Mouse (Mus musculus): Measurements from ENCODE around the gene Kpna4. TPM values are rescaled to one million over a fixed set of nuclear protein-coding genes. Genes with fewer than 3 reads are reported as not detected.
A peak's percentile ranks its signal among the peaks of the same experiment; 100 is the strongest.
"Not testable (repeated sequence)": the region's sequence is repeated elsewhere in the genome, so short reads cannot be mapped to it uniquely, and the experiment has no call there.

Kpna4 gene
- polyA plus RNA-seq, 1 experiment from 2014 or later = 31.8 TPM

DNA sequence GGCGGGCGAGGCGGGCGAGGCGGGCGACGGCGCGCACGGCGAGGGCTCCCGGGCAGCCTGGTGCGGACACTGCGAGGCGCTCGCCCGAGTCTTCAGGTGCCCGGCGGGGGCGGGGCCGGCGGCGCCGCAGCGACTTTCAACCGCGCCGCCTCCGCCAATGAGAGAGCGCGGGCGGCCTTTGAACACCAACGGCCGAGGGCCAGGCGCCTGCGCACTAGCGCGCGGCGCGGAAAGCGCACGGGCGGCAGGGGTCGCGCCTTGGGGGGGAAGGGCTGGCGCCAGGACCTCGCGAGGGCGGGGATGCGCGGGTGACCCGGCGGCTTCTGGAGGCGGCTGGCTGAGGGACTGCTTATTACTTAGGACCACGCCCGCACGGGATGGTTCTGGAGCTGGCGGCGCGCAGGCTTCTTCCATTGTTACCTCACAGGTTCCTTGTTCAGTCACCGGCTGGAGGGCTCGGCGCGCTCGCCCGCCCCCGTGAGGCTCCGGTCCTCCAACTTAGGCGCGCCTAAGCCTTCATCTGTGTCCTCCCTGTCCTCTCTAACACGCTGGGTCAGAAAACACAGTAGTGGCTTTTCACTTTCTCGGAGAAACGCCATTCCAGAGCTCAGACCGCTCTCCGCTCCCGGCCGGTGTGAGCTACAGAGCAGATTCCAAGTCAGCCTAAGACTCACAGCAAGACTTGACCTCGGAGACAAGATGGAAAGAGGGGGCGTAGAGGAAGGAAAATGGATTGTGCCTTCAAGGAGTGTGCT, 82.1 kb downstream of the Kpna4 start, which contains the start of gene Trim59:
TSS of gene Trim59 (minus strand) at position 111 of the 755 bp plus-strand sequence.
- H3K4me2 ChIP-seq = peak within 1 kb of the TSS; percentile 76
- under 1% methylated on average over 79 of the region's 80 CpGs for WGBS
- H3K27me3 ChIP-seq = no peaks in the 10 kb centered on the region
- peak within 1 kb of the TSS; percentile 92 for H3K27ac ChIP-seq
- peak within 1 kb of the TSS; percentile 90 for H3K9ac ChIP-seq
- peak; percentile 93 for ATAC-seq (ENCODE audit: insufficient number of reproducible peaks, insufficient read depth, low FRiP score, low TSS enrichment, low read depth)
- H3K4me3 ChIP-seq = peak within 1 kb of the TSS; percentile 86
- peaks cover 20% of the 10 kb centered on the region for H3K4me1 ChIP-seq
- H3K9me3 ChIP-seq = no peaks in the 10 kb centered on the region
- peaks cover 4% of the 10 kb centered on the region for H3K36me3 ChIP-seq

DNA sequence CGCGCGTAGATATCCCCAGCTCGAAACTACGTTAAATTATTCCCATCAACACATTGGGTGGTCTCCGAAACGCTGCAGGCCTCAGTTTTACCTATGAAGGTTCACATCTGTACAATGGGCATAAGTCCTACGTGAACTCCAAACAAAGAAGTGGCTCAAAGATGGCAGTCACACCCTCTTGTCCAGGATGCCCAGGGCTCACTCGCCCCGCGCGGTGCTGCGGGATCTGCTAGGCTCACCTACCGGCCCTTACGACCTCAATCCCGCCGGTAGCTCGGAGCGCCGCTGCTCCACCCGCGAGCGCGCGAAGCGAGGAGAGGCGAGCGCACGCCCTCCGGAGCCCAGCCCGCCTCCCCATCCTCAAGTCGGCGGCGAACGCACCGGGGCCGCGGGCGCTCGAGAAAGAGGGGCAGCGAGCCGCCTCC, 82.7 kb downstream of the Kpna4 start:
- Histone ChIP-seq H3K9me3 (no peaks in the 10 kb centered on the region), H3K27me3 (no peaks in the 10 kb centered on the region), H3K9ac (peak overlapping the region; percentile 90), H3K4me3 (peak overlapping the region; percentile 86), H3K4me2 (peak overlapping the region; percentile 76), H3K36me3 (peaks cover 10% of the 10 kb centered on the region), H3K4me1 (peaks cover 20% of the 10 kb centered on the region), H3K27ac (peak overlapping the region; percentile 92)
- ATAC-seq (ENCODE audit: insufficient number of reproducible peaks, insufficient read depth, low FRiP score, low TSS enrichment, low read depth) = peak; percentile 54
- WGBS = under 1% methylated on average over 39 of the region's 42 CpGs

DNA sequence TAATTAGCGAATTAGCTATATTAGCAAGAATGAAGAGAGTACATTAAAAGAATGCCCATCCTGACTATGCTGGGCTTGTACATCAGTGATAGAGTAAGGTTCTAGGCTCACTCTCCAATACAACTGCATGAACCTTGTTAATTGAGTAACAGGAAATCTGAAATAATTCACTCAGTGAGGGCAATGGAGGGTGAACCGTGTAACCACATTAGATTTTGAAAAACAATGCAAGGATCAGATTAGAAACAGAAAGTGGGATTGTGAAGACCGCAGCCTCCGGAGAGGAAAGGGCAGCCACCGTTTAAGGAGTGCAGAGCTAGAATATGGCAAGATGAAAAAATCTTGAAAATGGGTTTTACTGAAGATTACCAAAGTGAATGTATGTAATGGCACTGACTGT, 85.6 kb downstream of the Kpna4 start:
- Histone ChIP-seq H3K4me1 (peaks cover 20% of the 10 kb centered on the region), H3K4me2 (peak overlapping the region; percentile 47), H3K27ac (no peak overlapping the region), H3K4me3 (peak overlapping the region; percentile 25), H3K27me3 (no peaks in the 10 kb centered on the region), H3K9me3 (no peaks in the 10 kb centered on the region), H3K9ac (no peak overlapping the region), H3K36me3 (peaks cover 14% of the 10 kb centered on the region)
- WGBS = 44% methylated on average over 5 of the region's 5 CpGs
- no peak for ATAC-seq (ENCODE audit: insufficient number of reproducible peaks, insufficient read depth, low FRiP score, low TSS enrichment, low read depth)

DNA sequence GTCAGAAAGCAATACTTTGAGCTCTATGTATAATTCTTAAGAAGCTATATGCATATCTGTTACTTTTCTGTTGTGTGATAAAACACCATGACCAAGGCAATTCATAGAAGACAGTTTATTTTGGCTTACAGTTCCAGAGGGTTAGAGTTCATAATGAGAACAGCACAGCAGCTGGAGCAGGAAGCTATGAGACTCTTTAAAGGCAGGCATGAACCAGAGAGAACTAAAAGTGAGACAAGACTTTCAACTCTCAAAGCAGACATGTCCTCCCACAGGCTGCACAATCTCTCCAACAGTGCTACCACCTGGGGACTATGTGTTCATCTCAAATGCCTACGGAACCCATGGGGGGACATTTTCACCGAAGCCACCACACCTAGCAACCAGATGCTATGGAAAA, 86.8 kb downstream of the Kpna4 start:
- WGBS = 96% methylated on average over 2 of the region's 2 CpGs
- Histone ChIP-seq H3K27me3 (no peaks in the 10 kb centered on the region), H3K36me3 (peaks cover 18% of the 10 kb centered on the region), H3K9me3 (no peaks in the 10 kb centered on the region), H3K4me1 (peaks cover 11% of the 10 kb centered on the region), H3K27ac (no peak overlapping the region), H3K4me2 (peak overlapping the region; percentile 47), H3K4me3 (peak overlapping the region; percentile 12), H3K9ac (no peak overlapping the region)
- ATAC-seq (ENCODE audit: insufficient number of reproducible peaks, insufficient read depth, low FRiP score, low TSS enrichment, low read depth) = no peak

DNA sequence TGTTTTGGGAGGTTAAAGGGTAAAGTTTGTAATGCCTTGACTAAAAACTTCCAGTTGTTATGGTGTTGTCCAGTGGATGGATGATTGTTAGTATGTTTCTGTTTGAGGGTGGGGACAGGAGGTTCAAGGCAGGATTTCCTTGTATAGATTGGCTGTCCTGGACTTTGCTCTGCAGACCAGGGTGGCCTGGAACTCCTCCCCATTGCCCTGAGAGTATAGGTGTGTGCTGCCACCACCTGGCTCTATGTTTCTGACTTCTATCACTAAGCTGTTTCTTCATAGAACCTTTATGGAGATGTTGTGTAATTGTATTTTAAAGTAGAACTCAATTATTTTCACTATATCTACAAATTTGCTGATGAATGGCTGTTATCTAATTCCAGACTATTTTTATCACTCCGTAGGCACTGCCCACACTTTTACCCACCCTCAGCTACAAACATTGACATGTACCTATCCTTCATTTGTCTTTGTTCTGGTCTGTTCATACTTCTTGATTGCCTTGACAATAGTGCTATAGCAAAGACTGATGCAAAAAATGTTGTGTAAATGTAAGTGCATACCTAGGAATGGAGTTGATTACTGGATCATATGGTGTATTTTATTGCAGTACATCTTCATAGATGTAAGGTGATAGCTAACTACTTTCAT, 100.7 kb downstream of the Kpna4 start:
- Histone ChIP-seq H3K9ac (no peak overlapping the region), H3K27ac (no peak overlapping the region), H3K27me3 (no peaks in the 10 kb centered on the region), H3K4me2 (no peak overlapping the region), H3K36me3 (peaks cover 70% of the 10 kb centered on the region), H3K4me3 (no peak overlapping the region), H3K9me3 (no peaks in the 10 kb centered on the region), H3K4me1 (no peaks in the 10 kb centered on the region)
- no peak for ATAC-seq (ENCODE audit: insufficient number of reproducible peaks, insufficient read depth, low FRiP score, low TSS enrichment, low read depth)
- 96% methylated on average over 1 of the region's 1 CpGs for WGBS

DNA sequence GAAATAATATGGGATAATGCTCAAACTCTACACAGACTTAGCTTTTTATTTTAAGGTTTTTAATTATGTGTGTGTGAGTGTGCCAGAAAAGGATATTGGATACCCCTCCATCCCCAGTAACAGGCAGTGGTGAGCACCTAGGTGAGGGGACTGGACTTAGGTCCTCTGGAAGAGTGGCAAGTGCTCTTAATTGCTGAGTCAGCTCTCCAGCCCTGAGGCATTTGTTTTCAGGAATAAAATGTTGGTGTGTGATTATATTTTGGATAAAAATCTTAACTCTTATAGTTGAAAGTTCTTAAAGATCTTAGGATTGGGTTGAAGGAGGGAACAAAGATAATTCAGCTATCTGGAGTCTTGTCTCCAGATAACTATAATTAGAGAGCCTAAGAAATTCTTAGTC, 106.1 kb downstream of the Kpna4 start:
- Histone ChIP-seq H3K4me1 (no peaks in the 10 kb centered on the region), H3K27ac (no peak overlapping the region), H3K9ac (no peak overlapping the region), H3K36me3 (peaks cover 63% of the 10 kb centered on the region), H3K27me3 (no peaks in the 10 kb centered on the region), H3K4me3 (no peak overlapping the region), H3K4me2 (no peak overlapping the region), H3K9me3 (no peaks in the 10 kb centered on the region)
- ATAC-seq (ENCODE audit: insufficient number of reproducible peaks, insufficient read depth, low FRiP score, low TSS enrichment, low read depth) = no peak

DNA sequence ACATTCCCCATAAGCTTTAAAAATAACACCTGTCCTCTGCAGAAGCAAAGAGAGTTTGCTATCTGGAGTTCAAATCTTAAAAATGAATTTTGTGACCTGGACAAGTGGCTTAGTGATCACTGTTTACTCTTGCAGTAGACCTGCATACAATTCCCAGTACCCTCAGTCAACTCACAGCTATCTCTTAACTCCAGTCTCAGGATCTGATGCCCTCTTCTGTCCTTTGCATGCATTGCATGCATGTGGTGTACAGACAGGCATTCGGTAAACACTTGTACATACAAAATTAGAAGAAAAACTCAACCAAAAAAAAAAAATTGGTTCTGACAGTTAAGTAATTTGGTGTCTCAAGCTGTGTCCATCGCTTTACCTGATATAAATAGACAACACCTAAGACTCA, 106.6 kb downstream of the Kpna4 start:
- Histone ChIP-seq H3K9me3 (no peaks in the 10 kb centered on the region), H3K27me3 (no peaks in the 10 kb centered on the region), H3K36me3 (peaks cover 58% of the 10 kb centered on the region), H3K4me3 (no peak overlapping the region), H3K4me2 (no peak overlapping the region), H3K9ac (no peak overlapping the region), H3K27ac (no peak overlapping the region), H3K4me1 (no peaks in the 10 kb centered on the region)
- WGBS = 89% methylated on average over 2 of the region's 2 CpGs
- ATAC-seq (ENCODE audit: insufficient number of reproducible peaks, insufficient read depth, low FRiP score, low TSS enrichment, low read depth) = no peak

DNA sequence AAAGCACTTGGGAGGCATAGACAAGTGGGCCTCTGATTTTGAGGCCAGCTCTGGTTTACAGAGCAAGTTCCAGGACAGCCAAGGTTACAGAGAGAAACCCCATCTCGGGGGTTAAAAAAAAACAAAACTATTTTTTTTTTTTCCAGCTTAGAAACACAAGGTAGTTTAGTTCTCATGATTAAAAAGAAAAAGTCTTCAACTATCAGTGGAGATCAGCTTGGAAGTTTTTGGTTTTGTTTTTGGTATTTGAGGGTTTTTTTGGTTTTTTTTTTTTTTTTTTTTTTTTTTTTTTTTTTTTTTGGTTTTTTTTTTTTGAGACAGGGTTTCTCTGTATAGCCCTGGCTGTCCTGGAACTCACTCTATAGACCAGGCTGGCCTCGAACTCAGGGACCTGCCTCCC, 108.3 kb downstream of the Kpna4 start:
- H3K9me3 ChIP-seq; H3K9ac ChIP-seq; H3K4me3 ChIP-seq; H3K27ac ChIP-seq; H3K27me3 ChIP-seq; ATAC-seq (ENCODE audit: insufficient number of reproducible peaks, insufficient read depth, low FRiP score, low TSS enrichment, low read depth); H3K4me1 ChIP-seq; H3K4me2 ChIP-seq: not testable (repeated sequence)
- 96% methylated on average over 2 of the region's 2 CpGs for whole genome bisulfite sequencing
- H3K36me3 ChIP-seq = peaks cover 49% of the 10 kb centered on the region

DNA sequence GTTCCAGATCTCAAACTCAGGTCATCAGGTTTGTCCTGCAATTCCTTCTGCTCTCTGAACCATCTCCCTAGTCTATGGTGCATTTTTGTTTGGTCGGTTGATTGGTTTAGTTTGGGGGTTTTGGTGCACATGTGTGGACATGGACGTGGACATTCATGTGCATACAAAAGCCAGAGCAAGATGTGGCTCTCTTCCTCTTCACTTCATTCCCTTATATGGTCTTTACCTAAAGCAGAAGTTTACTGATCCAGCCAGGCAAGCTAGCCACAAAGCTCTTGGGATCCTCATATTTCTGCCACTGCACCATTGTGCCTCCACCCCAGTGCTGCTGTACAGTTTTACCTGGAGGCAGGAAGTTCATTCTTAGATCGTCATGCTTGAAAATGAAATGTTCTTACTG, 109.7 kb downstream of the Kpna4 start:
- Histone ChIP-seq H3K4me1 (no peaks in the 10 kb centered on the region), H3K9me3 (no peaks in the 10 kb centered on the region), H3K27me3 (no peaks in the 10 kb centered on the region), H3K4me2 (no peak overlapping the region), H3K27ac (no peak overlapping the region), H3K36me3 (peaks cover 50% of the 10 kb centered on the region), H3K4me3 (no peak overlapping the region), H3K9ac (no peak overlapping the region)
- ATAC-seq (ENCODE audit: insufficient number of reproducible peaks, insufficient read depth, low FRiP score, low TSS enrichment, low read depth) = no peak
- WGBS = 81% methylated on average over 3 of the region's 3 CpGs

Other genes with a start within 250 kb of the Kpna4 start
- 18.6 and 22.6 TPM in 2 replicates for gene Ift80, start 122.5 kb downstream of the Kpna4 start, polyA plus RNA-seq (2015; fragmentation: Nextera tagmentation; extraction: Ambion mirVana)
- 167 and 188 TPM in 2 replicates for gene Smc4, start 122.4 kb downstream of the Kpna4 start, polyA plus RNA-seq (2015; fragmentation: Nextera tagmentation; extraction: Ambion mirVana)
- gene Trim59, start 82.4 kb downstream of the Kpna4 start, polyA plus RNA-seq (2015; fragmentation: Nextera tagmentation; extraction: Ambion mirVana) = 120 and 124 TPM in 2 replicates
- gene Arl14, start 95.3 kb upstream of the Kpna4 start, polyA plus RNA-seq (2015; fragmentation: Nextera tagmentation; extraction: Ambion mirVana) = not detected in 2 replicates
- gene Ppm1l, start 189.7 kb upstream of the Kpna4 start, polyA plus RNA-seq (2015; fragmentation: Nextera tagmentation; extraction: Ambion mirVana) = 7.1 and 8.3 TPM in 2 replicates